Mouse (Mus musculus): Measurements from ENCODE around the gene Rad23b.
"Not testable (repeated sequence)": the region's sequence is repeated elsewhere in the genome, so short reads cannot be mapped to it uniquely, and the experiment has no call there.

The Rad23b gene

DNA sequence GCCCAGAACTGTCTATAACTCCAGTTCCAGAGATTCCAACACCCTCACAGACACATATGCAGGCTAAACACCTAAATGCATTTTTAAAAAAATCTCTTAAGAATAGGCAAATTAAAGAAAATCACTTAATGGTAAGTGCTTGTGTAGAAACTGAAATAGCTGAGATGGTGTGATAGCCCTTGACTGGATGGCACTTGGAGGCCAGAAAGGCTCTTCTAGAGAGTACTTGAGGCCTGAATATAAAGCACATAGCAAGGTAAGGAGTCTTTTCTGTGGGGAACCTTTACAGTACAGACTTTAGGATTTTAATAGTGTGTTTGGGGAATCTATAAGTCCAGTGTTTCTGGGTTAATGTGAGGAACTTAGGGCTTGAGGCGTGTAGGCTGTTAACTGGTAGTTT, 4.2 kb downstream of the Rad23b start:
- DNase-seq (ENCODE audit: low read depth, low spot score), result no peak

DNA sequence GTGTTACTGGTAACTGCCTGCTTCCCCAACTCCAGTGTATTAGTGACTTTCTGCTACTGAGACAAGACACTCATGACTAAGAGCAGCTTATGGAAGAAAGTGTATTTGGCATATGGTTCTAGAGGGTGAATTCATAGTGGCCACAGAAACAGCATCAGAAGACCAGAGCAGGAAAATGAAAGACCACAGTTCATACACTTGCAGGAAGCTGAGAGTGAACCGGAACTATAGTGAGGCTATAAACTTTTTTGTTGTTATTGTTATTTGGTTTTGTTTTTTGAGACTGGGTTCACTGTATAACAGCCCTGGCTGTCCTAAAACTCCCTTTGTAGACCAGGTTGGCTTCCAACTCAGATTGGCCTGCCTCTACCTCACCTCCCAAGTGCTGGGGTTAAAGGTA, 6.0 kb downstream of the Rad23b start:
- DNase-seq (ENCODE audit: low read depth, low spot score), result no peak

DNA sequence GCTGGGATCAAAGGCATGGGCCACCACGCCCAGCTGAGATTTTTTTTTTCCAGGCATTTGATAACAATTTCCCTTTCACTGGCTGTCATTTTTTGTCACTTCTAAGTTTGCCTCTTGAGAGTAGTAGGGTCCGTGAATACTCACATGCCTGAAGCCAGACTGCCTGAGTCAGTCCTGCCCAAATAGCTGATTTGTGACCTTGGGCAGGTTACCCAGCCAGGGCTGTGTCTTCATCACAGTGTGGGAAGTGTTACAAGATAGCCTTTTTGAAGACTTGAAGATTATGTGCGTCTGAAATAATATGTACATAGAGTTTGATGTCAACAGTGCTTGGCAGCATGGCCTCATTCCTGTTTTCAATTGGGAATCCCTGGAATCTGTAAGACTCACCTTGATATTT, 6.9 kb downstream of the Rad23b start:
- DNase-seq (ENCODE audit: low read depth, low spot score), result no peak

DNA sequence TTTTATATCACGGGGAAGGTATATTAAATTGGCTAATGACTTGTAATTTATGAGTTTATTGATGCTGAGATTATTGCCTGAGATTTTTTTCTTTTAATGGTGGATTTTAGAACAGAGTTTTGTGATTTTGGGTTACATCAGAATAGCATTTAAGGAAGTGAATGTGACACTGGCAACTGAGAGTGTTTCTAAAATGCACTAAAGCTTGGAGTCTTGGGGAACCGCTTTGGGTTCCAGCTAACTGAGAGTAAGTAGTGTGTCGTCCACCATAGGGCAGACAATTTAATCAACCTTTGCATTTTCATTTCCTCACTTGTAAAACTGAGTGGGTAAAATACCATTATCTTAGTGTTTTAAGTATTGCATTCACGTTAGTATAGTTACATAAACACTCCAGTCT, 14.0 kb downstream of the Rad23b start:
- DNase-seq (ENCODE audit: low read depth, low spot score), result no peak

DNA sequence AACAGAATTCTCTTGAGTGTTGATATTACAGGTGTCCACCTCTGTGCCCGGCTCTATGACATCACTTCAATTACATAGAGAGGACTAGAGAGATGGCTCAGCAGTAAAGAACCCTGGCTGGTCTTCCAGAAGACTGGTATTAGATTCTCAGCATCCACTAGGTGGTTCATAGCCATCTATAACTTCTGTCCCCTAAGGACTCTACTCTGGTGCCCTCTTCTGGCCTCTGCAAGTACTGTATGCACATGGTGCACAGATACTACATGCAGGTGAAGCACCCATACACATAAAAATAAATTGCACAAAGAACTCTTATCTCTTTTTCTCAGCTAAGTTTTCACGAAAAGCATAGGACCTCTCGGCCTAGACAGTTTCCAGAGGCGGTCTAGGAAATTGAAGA, 14.5 kb downstream of the Rad23b start:
- DNase-seq (ENCODE audit: low read depth, low spot score), result peak; percentile 65

DNA sequence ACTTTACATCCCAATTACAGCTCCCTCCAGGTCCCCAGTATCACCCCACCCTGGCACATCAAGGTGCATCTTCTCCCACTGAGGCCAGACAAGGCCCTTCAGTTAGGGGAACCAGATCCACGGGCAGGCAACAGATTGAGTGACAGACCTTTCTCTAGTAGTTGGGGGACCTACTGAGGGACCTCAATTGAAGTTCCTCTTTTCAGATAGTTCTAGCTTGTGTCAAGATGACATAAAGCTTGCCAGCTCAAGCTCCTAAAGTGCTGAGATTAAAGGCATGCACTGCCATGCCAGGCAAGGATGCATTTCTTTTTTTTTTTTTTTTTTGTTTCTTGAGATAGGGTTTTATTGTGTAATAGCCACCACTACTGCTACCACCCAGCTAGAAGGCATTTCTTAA, 16.2 kb downstream of the Rad23b start:
- DNase-seq (ENCODE audit: low read depth, low spot score), result no peak

DNA sequence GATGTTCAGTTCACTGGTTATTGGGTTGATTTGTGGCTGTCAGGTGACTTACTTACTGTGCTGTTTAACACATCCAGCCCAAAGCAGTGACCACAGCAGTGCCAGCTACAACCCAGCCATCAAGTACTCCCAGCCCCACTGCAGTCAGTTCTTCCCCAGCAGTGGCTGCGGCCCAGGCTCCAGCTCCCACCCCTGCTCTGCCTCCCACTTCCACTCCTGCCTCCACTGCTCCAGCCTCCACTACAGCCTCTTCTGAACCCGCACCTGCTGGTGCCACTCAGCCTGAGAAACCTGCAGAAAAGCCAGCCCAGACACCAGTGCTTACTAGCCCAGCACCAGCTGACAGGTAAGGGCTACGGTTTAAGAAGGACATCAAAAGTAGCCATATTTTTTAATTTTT, 20.3 kb downstream of the Rad23b start:
- DNase-seq (ENCODE audit: low read depth, low spot score), result no peak

DNA sequence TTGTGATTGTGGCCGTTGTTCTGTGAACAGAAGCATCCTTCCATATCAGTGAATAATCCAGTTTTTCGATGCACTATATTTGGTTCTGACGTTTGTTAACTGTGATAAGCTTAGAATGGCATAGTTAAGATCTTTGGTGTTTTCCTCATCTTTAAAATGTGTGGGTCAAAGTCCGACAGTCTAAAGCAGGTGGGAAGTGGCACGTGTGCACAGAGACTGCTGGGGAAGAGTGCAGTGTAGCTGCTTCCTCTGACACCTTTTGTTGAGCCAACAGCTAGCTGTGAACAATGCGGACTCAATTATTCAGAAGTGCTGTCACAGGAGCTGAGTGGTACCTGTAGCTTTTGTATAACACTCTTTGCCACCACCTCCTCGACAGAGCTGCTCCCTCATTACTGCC, 21.5 kb downstream of the Rad23b start:
- DNase-seq (ENCODE audit: low read depth, low spot score), result no peak

DNA sequence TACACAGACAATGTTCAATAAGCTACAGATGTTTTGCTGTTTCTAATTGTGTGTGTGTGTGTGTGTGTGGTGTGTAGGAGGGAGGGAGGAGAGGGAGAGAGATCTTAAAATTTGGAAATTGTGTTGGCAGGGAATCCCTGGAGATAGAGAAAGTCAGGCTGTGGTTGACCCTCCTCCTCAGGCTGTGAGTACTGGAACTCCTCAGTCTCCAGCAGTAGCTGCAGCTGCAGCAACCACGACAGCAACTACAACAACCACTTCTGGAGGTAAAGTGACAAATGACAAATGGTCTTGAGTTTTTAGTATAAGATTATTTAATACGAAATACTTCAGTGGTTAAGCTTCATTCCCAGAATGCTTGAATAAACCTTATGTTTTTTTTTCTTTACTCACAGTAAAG, 32.5 kb downstream of the Rad23b start:
- DNase-seq (ENCODE audit: low read depth, low spot score), result no peak

DNA sequence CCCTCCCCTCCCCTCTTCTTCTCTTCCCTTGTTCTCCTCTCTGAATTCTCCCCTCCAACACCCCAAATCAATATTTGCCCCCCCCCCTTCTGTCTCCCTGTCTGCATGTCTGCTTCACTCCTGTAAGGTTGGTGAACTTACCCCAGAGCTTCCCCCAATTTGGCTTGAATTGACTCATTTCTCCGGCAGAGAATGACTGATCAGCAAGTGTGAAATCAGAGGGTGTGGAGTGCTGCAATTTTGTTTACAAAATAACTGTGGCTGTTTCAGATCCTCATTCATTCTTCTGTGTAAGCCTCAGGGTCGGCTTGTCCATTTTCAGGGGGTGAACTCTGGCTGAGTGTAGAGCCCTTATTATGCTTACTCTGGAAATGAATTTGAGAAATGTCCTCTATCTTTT, 36.9 kb downstream of the Rad23b start:
- DNase-seq (ENCODE audit: low read depth, low spot score), result no peak

DNA sequence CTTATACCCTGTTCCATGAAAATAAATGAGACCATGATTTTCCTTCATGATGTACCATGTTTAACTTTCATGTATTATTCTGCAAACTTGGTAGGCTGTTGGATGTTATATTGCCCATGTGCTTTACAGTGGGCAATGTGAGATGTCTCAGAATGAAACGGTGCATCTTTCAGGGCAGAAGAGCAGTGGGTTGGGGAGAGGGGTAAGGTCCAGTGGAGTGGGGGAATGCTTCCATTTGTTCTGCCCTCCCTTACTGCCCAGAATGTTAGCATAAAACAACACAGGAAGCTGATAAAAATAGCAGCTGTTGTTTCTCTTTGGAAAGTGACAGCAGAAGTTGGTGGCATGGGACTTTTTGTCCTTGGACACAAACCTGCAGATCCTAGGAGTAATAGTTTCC, 41.6 kb downstream of the Rad23b start:
- DNase-seq (ENCODE audit: low read depth, low spot score), result no peak

DNA sequence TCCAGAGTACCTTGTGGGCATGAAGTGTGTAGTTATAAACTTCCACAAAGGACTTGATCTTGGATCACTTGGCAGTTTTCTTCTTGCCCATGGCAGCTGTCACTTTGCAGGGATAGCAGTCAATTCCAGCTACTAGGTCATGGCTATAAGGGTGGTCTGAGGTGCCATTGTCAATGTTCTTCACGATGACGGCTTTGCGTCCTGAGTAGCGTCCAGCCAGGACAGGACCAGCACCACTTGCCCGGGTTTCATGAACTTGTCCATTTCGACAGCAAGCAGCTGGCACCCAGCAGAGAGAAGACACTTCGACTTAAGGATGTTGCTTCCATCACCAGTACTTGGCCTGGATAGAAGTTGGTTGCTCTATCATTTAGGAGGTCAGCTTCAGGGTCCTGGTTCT, 42.6 kb downstream of the Rad23b start:
- no peak for DNase-seq (ENCODE audit: low read depth, low spot score)

DNA sequence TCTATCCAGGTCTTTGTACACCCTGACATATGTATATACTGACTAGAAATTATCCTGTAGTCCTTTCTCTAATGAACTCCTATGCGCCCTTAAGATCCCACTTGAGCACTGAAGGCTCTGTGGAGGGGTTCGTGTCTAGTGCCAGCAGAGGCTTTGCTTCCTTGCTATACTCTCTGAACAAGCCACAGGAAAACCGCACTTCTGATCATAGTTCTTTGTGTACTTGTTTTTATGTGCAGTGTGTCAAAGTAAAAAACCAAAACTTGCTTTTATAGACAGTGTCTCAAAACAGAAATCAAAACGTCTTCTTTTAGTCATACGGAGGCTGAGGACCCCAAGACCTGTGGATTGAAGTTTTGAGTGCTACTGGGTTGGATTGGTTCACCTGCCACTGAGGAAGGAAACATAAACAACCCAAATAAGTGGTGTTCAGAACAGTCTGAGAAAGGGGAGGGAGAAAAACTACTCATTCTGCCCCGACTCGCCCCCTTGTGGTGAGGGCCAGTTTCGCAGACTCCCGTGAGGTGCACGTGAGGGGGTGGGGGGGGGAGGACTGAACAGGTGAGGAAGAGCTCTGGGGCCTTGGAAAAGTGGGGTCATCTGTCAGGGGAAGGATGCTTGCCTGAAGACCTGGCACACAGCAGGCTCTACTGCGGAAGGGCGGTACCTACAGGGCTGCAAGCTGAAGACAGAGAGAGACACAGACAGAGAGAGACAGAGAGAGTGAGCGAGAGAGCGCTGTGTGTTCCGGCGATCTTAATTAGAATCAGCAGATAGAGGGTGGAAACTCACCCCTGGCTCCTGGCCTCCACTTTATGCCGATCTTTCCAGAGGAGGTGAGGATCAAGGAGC, 48.3 kb downstream of the Rad23b start:
- DNase-seq (ENCODE audit: low read depth, low spot score), result peak; percentile 87

DNA sequence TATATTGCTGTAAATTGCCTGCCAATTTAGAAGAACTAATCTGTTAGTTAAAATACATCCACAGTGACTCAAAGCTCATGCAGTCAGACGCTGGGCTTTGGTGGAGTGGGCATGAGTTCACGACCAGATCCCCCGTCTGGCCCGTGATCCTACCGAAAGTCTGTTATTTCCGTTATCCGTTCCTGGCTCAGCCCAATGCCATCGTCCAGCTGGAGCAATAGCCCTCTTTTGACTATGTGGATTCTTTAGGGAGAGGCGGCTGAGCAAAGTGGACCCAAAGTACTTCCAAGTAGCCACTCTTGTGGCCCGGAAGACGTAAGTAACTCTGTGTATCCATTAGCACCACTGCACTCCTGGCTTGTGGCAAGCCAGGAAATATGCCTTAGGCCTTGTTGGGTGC, 49.1 kb downstream of the Rad23b start:
- no peak for DNase-seq (ENCODE audit: low read depth, low spot score)

DNA sequence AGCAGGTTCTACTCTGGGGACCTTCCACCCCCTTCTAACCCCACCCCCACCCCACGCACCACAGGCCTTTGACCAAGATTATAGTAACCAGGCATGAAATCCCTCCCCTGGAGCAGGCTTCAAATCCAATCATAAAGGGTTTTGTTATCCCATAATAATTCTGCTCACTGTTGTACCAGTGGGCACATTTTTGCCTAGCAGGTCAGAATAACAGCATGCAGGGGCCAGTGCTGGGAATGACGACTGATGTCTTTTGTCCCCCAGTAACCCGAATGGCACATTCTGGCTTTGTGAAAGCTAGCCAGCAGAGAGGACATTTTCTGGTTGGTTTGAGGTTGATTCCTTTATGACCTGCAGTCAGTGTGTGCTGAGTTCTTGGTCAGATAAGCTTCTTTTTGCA, 55.5 kb downstream of the Rad23b start:
- DNase-seq (ENCODE audit: low read depth, low spot score), result no peak

DNA sequence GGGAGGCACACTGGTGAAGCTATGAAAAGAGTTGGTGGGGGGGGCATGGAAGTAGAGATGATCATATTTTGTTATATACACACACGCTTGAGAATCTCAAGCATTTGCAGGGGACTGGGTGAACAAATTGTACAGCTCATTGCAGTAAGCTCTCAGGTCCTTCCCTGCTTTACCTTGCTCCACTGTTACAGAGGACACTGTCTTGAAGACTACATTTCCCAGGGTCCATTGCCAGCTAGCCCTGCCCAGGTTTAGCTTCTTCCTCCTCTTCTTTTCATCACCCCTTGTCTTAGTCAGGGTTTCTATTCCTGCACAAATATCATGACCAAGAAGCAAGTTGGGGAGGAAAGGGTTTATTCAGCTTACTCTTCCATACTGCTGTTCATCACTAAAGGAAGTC, 56.7 kb downstream of the Rad23b start:
- no peak for DNase-seq (ENCODE audit: low read depth, low spot score)

DNA sequence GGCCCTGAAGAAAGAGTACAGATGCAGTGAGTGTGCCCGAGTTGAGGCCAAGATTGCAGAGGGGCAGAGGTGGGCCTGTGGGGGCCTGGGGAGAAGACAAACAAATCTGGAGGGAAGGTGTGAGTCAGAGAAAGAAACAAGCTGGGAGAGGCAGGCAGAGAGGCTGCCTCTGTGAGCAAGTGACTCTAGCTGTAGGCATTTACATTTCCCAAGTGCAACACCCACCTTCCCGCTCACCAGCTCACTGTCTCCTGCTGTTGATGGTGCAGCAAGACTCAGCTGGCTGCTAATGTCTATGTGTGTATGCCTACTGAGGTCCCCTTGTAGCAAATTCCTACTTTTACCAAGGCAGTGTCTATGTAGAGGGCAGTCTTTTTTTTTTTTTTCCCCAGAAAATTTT, 58.2 kb downstream of the Rad23b start:
- no peak for DNase-seq (ENCODE audit: low read depth, low spot score)

DNA sequence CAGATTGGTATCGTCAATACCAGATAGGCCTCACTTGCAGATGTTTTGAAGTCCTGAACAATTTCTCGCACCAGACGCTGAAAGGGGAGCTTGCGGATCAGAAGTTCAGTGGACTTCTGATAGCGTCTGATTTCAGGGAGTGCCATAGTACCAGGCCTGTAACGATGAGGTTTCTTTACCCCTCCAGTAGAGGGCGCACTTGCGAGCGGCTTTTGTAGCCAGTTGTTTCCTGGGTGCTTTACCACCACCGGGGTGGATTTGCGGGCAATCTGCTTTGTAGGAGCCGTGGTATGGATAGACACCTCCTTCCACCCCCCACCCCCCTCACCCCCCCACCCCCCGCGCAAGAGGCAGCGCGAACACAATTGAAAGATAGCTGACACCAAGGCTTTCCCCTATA, 59.2 kb downstream of the Rad23b start:
- DNase-seq (ENCODE audit: low read depth, low spot score), result peak; percentile 23

DNA sequence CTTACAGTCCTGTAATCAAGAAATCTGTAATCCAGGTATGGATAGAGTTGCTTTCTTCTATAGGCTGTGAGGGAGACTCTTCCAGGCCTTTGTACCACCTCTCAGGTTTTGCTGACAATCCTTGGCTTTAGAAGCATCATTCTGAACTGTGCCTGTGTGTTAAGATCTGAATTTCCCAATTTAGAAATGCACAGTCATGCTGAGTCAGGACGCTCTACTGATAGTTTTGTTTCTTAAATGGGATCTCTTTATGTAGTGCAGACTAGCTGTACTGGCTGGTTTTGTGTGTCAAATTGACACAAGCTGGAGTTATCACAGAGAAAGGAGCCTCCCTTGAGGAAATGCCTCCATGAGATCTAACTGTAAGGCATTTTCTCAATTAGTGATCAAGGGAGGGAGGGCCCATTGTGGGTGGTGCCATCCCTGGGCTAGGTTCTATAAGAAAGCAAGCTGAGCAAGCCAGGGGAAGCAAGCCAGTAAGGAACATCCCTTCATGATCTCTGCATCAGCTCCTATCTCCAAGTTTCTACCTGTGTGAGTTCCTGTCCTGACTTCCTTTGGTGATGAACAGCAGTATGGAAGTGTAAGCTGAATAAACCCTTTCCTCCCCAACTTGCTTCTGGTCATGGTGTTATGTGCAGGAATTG, 59.9 kb downstream of the Rad23b start:
- DNase-seq (ENCODE audit: low read depth, low spot score), result not testable (repeated sequence)

DNA sequence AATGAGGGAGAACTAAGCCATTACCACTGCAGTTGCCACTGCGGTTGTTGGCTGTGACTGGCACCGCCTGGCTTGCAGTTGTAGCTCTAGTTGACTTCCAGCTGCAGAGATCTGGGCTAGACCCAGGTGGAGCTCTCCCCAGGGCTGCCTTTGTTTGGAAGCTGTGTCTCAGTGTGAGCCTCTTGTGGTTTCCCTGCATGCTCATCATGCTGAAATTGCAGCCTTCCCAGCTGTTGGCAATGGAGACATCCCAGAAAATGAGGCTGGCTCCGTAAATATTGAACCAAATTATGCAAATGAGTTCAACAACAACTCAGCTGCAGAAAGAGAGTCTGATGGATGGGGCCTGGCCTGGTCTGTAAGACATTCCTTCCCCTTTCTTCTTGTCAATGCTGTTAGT, 66.0 kb downstream of the Rad23b start:
- DNase-seq (ENCODE audit: low read depth, low spot score), result peak; percentile 12

DNA sequence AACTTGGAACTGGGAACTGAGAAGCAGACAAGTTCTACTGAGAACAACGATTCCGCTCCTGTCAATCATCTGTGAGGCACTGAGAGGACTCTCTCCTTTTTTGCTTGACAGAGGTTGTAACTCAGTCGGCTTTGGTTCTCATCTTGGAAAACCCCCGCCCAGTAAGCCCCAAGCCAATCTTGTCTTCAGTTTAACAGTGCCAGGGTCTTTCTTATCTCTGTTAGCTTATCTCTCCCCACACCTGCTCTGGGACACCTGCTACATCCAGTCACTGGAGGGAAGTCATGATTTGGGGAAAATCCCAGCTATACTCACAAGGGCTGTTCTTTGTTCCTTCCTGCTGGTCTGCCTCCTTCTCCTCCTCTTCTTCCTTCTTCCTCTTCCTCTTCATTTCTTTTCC, 76.4 kb downstream of the Rad23b start:
- DNase-seq (ENCODE audit: low read depth, low spot score), result no peak
